Mouse (Mus musculus) stomach, postnatal 0 days (tissue): ENCODE measurements around the gene Zfp316. TPM values are rescaled to one million over a fixed set of nuclear protein-coding genes. Genes with fewer than 3 reads are reported as not detected.
A peak's percentile ranks its signal among the peaks of the same experiment; 100 is the strongest.

Experiments
- ATAC-seq: fragments of 200-750 bp; cut with Nextera tagmentation; 2 replicates; pipeline ENCODE4 v1.8.0; 2017; ENCODE audit not compliant: low FRiP score, low TSS enrichment
- DNase-seq: peaks from one replicate; pipeline ENCODE4 v3.0.0-alpha.2; 2016; ENCODE audit warnings: low spot score
- H3K27ac ChIP-seq: fragments of 300-500 bp; sonication (generic); replicated peaks from 2 replicates; pipeline ENCODE4 v1.5.1; 2014; ENCODE audit warnings: mild to moderate bottlenecking, control low read depth
- H3K27me3 ChIP-seq: fragments of 300-500 bp; sonication (generic); 2 replicates; pipeline ENCODE4 v1.6.1; 2014; ENCODE audit warnings: low read length; ENCODE audit not compliant: control insufficient read depth, insufficient read depth
- H3K36me3 ChIP-seq: fragments of 300-500 bp; sonication (generic); 2 replicates; pipeline ENCODE4 v1.6.1; 2014; ENCODE audit warnings: low read length, mixed read lengths; ENCODE audit not compliant: control insufficient read depth, insufficient read depth
- H3K4me1 ChIP-seq: fragments of 300-500 bp; sonication (generic); replicated peaks from 2 replicates; pipeline ENCODE4 v1.6.1; 2014; ENCODE audit warnings: antibody characterized with exemption; ENCODE audit not compliant: control insufficient read depth, insufficient read depth
- H3K4me2 ChIP-seq: fragments of 300-500 bp; sonication (generic); replicated peaks from 2 replicates; pipeline ENCODE4 v1.6.1; 2014; ENCODE audit warnings: low read depth, mild to moderate bottlenecking, control low read depth, moderate library complexity
- H3K4me3 ChIP-seq: fragments of 300-500 bp; sonication (generic); 2 replicates; pipeline ENCODE4 v1.5.1; 2014; ENCODE audit warnings: low read depth, low read length, control low read depth
- H3K9ac ChIP-seq: fragments of 300-500 bp; sonication (generic); 2 replicates; pipeline ENCODE4 v1.6.1; 2014; ENCODE audit warnings: mild to moderate bottlenecking, low read length, control low read depth, mixed read lengths
- H3K9me3 ChIP-seq: fragments of 300-500 bp; sonication (generic); 2 replicates; pipeline ENCODE4 v1.6.1; 2016; ENCODE audit warnings: low read length; ENCODE audit not compliant: control insufficient read depth
- CTCF ChIP-seq: IDR thresholded peaks from 2 replicates; pipeline ENCODE4 v1.5.1; 2016; ENCODE audit warnings: antibody characterized with exemption, low read depth, mild to moderate bottlenecking, moderate library complexity
- EP300 ChIP-seq: optimal IDR thresholded peaks from 2 replicates; pipeline ENCODE3; 2016; ENCODE audit warnings: antibody characterized with exemption
- WGBS: fragments of 180-500 bp; shearing (Covaris S2); extraction: QIAGEN DNeasy Blood & Tissue Kit; methylation state at CpG from one replicate; pipeline ENCODE4 v1.1.7; 2014; 5-methylcytosine and 5-hydroxymethylcytosine counted together
- polyA plus RNA-seq: library from polyadenylated mRNA; unstranded; fragments of >200 nt; fragmentation: Nextera tagmentation; extraction: Ambion mirVana; gene quantifications from 2 replicates; pipeline ENCODE4 v1.2.1, GENCODE M21; 2015

The Zfp316 gene
- polyA plus RNA-seq, 1 experiment from 2014 or later, result 1.4 TPM

DNA sequence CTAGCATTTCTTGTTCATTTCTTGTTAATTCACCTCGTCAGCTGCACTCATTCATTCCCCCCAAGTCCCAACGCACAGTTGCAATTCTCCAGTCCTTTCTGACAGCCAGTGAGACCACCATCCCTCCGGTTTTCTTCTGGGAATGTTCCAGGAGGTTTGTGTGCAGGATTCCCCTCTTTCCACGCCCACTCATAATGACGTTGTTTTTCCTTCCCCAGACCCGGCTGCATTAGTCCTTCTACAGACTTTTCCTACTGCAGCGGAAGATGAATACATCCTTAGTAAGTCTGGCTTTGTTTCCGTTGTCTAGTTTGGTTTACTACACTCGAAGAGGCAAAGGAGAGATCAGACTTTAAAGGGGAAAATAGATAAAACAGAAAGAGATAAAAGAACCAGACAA lies 33.8 kb downstream of the Zfp316 start:
- Histone ChIP-seq H3K4me2 (peak overlapping the region; percentile 78), H3K4me1 (no peaks in the 10 kb centered on the region), H3K4me3 (peak overlapping the region; percentile 67), H3K36me3 (peaks cover 4% of the 10 kb centered on the region; the same call in 1 of the 2 replicates), H3K27me3 (no peaks in the 10 kb centered on the region), H3K27ac (no peak overlapping the region), H3K9me3 (no peaks in the 10 kb centered on the region), H3K9ac (peak overlapping the region; percentile 77)
- WGBS, result 32% methylated on average over 9 of the region's 9 CpGs
- TF ChIP-seq CTCF (no peak), EP300 (no peak)
- DNase-seq, result no peak
- ATAC-seq, result no peak

DNA sequence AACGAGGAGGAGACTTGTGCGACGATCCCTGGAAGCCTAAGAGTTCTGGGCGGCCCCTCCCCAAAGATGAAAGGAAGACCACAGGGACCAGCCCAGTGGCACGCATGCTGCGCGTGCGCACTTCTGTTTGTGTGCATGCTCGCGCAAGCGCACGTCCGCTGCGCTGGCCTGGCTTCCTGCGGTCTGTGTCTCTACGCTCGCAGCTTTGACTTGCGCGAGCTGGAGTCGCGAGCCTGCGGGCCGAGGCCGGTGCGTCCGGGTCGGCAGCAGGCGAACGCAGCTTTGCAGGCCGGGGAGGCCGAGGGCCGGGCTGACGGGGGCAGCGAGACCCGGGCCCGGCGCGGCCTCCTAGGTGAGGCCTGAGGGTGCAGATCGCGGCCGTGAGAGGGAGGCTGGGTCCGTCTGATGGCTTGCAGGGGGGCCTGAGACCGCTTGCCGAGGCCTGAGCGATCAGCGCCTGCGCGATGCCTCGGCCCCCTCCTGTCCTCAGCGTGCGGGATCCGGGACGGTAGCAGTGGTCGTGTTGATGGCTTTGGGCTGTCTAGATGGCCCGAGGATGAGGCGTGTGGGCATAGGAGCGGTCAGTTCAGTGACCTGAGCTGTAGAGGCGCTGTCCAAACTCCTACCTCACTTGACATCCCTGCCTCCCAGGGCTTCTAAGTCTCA lies 34.7 kb downstream of the Zfp316 start, which contains the start of gene Zfp12:
Zfp12 (plus strand) TSS at position 136 of the 666 bp plus-strand sequence.
- peak within 1 kb of the TSS; percentile 67 for H3K4me3 ChIP-seq
- TF ChIP-seq EP300 (no peak), CTCF (peak; percentile 51; the same call in 1 of the 2 replicates)
- no peaks in the 10 kb centered on the region for H3K4me1 ChIP-seq
- H3K27ac ChIP-seq, result peak within 1 kb of the TSS; percentile 92
- H3K4me2 ChIP-seq, result peak within 1 kb of the TSS; percentile 78
- no peaks in the 10 kb centered on the region for H3K9me3 ChIP-seq
- peak; percentile 96 for ATAC-seq
- peak; percentile 92 for DNase-seq
- no peaks in the 10 kb centered on the region for H3K27me3 ChIP-seq
- peaks cover 1% of the 10 kb centered on the region; the same call in 1 of the 2 replicates for H3K36me3 ChIP-seq
- WGBS, result under 1% methylated on average over 58 of the region's 58 CpGs
- H3K9ac ChIP-seq, result peak within 1 kb of the TSS; percentile 77

DNA sequence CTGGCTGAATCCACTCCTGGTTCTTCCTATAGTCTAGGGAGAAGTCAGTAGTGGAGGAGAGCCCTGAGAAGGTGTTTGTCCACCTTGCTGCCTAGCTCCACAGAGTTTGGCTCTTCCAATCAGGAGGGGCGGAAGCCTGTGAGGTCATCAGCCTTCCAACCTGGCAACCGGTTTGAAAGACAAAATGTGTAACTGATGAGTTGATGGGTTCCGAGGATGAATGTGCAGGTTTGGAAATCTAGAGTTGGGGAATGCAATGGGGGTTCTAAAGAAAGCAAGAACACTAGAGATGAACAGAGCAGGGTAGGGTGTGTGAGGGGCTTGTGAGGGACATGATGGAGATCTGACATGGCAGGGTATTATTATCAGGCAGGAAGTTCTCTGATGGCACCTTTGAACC lies 43.0 kb downstream of the Zfp316 start, which contains the start of gene Spdye4a:
Spdye4a (minus strand) TSS at position 101 of the 400 bp plus-strand sequence.
- no peak for ATAC-seq

DNA sequence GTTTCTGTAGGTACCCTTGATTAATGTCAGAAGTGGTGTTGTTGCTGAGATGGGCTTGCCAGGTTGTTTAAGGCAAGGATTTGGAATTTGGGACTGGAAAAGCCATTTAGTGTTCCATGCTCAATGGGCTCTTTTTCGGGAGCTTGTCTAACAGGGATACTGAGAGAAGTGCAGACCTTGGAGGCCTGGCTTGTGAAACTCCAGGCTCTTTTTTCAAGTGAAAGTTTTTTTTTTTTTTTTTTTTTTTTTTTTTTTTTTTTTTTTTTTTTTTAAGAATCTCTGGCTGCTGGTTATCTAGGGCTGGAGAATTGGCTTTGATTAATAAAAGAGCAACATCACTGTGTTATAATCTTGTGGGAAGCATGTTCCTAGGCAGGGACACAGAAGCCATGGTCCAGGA lies 47.5 kb downstream of the Zfp316 start:
- no peak overlapping the region for H3K27ac ChIP-seq
- no peaks in the 10 kb centered on the region for H3K27me3 ChIP-seq
- no peak overlapping the region for H3K4me3 ChIP-seq
- no peaks in the 10 kb centered on the region for H3K36me3 ChIP-seq
- H3K9me3 ChIP-seq, result no peaks in the 10 kb centered on the region
- no peaks in the 10 kb centered on the region for H3K4me1 ChIP-seq
- no peak overlapping the region for H3K4me2 ChIP-seq
- ATAC-seq, result no peak
- WGBS, result 70% methylated on average over 1 of the region's 1 CpGs
- no peak for DNase-seq
- TF ChIP-seq CTCF, result no peak
- TF ChIP-seq EP300, result no peak
- no peak overlapping the region for H3K9ac ChIP-seq

More for the DNA sequence above, 43.0 kb downstream of the Zfp316 start, which contains the start of gene Spdye4a:
- Histone ChIP-seq H3K9ac (no peak within 1 kb of the TSS), H3K4me1 (no peaks in the 10 kb centered on the region), H3K36me3 (no peaks in the 10 kb centered on the region), H3K27me3 (no peaks in the 10 kb centered on the region), H3K4me2 (no peak within 1 kb of the TSS), H3K4me3 (no peak within 1 kb of the TSS), H3K9me3 (0 out of 2 replicates have a peak, but pooled peaks cover 2% of the 10 kb centered on the region), H3K27ac (no peak within 1 kb of the TSS)
- TF ChIP-seq EP300 (no peak), CTCF (no peak)
- WGBS, result 85% methylated on average over 3 of the region's 3 CpGs
- DNase-seq, result no peak

DNA sequence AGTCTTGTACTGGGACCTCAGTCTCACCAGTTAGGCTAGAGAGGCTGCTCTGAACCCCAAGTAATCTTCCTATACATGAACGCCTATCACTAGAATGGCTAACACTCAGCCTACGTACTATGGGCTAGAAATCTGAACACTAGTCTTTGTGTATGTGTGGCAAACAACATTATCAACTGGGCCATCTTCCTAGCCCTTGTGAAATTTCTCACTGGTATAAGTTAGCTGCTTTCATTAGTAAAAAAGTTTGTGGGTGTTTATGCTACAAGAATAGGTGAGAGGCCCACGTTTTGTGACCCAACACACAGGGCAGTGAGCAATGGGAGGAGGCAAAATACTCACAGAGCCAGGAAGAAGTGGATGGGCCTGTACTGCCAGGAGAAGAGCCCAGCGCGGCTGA lies 48.8 kb downstream of the Zfp316 start:
- no peak overlapping the region for H3K9ac ChIP-seq
- no peak overlapping the region for H3K4me3 ChIP-seq
- H3K4me1 ChIP-seq, result no peaks in the 10 kb centered on the region
- DNase-seq, result no peak
- 63% methylated on average over 3 of the region's 5 CpGs for WGBS
- no peaks in the 10 kb centered on the region for H3K27me3 ChIP-seq
- no peaks in the 10 kb centered on the region for H3K36me3 ChIP-seq
- H3K9me3 ChIP-seq, result no peaks in the 10 kb centered on the region
- ATAC-seq, result no peak
- TF ChIP-seq CTCF, result no peak
- TF ChIP-seq EP300, result no peak
- H3K27ac ChIP-seq, result no peak overlapping the region
- no peak overlapping the region for H3K4me2 ChIP-seq

DNA sequence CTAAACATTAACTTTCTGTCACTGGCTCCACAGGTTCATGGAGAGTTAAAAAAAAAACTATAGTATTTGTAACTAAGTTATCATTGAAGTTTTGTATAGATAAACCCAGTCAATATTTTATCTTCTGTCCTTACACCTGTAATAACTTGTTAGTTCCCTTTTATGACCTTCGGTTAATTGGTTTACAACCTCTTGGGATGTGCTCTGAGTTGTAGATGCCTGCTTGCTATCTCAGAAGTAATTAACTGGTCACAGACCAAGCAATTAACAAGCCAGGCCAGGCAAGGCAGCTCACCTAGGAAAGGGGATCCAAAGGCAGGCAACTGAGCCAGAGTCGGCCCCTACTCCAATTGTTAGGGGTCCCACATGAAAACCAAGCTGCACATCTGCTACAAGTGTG lies 56.0 kb downstream of the Zfp316 start:
- no peak for ATAC-seq
- Histone ChIP-seq H3K4me2 (no peak overlapping the region), H3K4me1 (no peaks in the 10 kb centered on the region), H3K4me3 (no peak overlapping the region), H3K9ac (no peak overlapping the region), H3K9me3 (0 out of 2 replicates have a peak, but pooled peaks cover under 1% of the 10 kb centered on the region), H3K36me3 (no peaks in the 10 kb centered on the region), H3K27me3 (no peaks in the 10 kb centered on the region), H3K27ac (no peak overlapping the region)
- WGBS, result 47% methylated on average over 2 of the region's 2 CpGs
- no peak for DNase-seq
- TF ChIP-seq EP300, result no peak
- no peak for TF ChIP-seq CTCF
